Mouse (Mus musculus) left cerebral cortex, postnatal 25 days (tissue): Measurements from ENCODE around the gene Espnl. TPM values are rescaled to one million over a fixed set of nuclear protein-coding genes. Genes with fewer than 3 reads are reported as not detected.

Source experiments
- DNase-seq, 2 experiments: peaks; one replicate each; pipeline ENCODE4 v3.0.0; 2022; ENCODE audit warnings: low spot score in 2 of 2, mixed read lengths in 1 of 2
- intact Hi-C: fragments of 180-260 bp; cut with DNase I; formaldehyde crosslinking; loops from one replicate; pipeline ENCODE4 v1.15.1; 2025
- total RNA-seq, 2 experiments: library from RNA; stranded (reverse); gene quantifications; 2 replicates each; pipeline ENCODE4 v1.2.3; 2021

Espnl gene
- total RNA-seq, 2 experiments from 2014 or later, result 0.14 to 0.27 TPM

DNA sequence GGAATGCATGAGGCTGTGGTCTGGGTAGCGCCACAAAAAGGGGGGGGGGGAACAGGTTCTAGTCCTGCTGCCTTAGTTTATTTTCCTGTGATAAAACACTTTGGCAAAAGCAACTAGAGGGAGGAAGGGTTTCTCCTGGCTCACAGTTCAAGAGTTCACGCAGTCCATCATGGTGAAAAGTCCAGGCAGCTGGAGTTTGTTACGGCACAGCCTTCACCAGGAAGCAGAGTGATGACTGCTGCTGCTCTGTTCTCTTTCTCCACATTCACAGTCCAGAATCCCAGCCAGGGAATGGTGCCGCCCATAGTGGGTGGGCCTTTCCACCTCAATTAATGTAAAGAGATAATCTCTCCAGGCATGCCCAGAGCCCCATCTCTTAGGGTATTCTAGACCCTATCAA, 9.6 kb upstream of the Espnl start:
- DNase-seq, result no peak
- intact Hi-C loops, result no loop called here

DNA sequence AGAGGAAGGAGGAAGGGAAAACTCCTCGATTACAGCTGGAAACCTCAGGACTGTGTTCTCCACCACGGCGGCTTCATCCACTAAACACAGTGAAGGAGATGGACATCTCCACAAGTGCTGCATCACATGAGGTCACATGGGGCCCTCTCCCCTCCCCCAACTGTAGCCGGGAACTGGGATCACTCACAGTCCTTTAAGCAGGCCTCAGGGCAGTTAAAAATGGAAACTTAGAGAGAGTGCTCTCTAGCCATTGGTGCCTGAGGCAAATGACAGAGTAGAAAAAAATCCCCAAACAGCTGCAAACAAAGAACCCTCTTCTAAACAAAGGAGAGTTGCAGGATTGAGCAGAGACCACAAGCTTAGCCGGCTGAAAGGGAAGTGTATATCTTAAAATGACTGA, 8.6 kb upstream of the Espnl start:
- intact Hi-C loops, result no loop called here
- DNase-seq, result no peak

DNA sequence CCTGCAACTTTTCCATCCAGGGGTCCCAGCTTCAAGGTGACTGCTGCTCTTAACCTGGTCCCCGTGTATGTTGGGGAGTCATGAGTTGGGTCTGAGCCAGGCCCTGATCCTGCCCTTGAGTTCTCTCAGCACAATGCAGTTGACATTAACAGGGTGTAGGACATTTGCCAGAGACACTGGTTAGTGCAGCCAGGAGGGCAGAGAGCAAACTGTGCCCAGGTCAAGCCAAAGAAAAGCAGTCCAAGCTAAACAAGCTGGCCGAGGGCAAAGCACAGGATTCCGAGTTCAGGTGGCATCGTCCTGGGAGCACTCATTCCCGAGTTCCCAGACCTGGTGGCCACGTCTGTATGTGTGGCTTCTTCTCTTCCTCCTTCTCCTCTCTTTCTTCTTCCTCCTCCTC, 4.2 kb upstream of the Espnl start:
- intact Hi-C loops, result no loop called here
- DNase-seq, result no peak

DNA sequence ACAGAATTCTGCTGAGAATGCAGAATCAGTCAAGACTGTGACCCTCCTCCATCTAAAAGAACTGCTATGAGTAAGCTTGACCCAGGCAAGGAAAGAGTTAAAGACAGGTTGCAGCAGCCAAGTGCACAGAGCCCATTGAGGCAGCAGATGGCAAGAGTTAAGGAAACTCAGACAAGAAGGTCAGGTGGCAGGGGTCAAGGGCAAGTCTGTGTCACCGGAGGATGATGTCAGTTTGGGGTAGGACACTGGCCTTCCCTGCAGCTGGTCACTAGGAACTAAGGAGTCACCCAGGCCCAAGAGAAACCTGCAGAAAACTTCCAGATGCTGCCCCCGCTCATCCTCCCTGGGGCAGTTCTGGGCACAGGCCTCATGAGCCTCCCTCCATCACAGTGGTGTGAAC, 2.8 kb downstream of the Espnl start:
- DNase-seq, result no peak
- intact Hi-C loops, result no loop called here

DNA sequence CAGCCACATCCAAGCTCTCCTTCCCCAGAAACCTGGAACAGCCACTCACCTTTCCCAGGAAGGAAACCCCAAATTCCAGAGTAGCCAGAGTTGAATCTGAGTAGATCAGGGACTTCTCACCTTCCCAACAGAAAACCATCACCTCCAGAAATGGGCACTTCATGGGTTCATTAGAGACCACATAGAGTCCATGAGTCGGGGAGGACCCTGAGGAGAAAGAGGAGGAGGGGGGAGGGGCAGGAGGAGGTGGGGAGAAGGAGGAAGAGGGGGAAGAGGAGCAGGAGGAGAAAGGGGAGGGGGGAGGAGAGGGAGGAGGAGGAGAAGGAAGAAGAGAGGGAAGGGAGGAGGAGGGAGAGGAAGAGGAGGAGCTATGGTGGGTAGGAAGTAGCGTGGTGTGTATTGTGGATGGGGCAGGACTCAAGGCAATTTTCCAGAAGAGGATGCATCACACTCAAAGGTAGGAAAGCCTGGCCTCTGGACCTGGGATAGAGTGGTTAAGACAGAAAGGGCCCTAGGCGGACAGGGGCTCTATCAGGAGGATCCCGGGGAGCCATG, 3.7 kb downstream of the Espnl start:
- DNase-seq, result no peak
- intact Hi-C loops, result no loop called here

DNA sequence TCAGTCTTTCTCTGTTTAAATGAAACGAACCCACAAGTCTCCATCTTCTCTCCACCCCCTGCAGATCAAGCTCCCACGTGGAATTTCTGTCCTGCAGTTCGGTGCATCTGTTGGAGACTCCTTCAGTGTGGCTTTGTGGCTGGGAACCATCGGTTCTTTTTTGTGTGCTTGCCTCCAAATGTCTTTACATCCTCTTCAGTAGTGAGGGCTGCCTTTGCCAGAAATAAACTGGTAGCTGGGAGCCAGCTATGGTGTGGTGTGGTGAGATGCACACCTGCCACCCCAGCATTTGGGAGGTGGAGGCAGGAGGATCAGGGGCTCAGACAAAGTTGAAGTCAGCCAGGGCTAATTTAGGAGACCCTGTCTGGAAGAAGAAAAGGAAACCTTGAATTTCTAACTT, 10.2 kb downstream of the Espnl start:
- DNase-seq, result peak; percentile 42 to 84
- intact Hi-C loops, result no loop called here

DNA sequence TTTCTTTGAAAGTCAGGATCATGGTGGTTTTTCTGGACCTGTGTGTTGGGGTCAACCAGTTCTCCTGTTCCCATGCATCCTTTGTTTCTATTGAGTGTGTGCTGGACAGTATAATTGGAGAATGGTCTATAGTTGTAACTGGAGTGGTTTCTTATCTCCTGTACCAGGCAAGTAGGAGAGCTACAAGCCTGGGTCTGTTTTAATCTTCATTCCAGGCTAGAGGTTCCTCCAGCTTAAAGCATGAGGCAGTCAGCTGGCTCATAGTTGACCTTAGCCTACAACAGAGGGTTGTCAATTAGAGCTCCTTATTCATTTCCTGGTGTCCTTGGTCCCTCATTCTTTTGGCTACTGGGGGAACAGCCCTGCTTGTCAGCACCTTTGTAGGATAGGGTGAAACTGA, 11.7 kb downstream of the Espnl start:
- no peak for DNase-seq
- intact Hi-C loops, result no loop called here

DNA sequence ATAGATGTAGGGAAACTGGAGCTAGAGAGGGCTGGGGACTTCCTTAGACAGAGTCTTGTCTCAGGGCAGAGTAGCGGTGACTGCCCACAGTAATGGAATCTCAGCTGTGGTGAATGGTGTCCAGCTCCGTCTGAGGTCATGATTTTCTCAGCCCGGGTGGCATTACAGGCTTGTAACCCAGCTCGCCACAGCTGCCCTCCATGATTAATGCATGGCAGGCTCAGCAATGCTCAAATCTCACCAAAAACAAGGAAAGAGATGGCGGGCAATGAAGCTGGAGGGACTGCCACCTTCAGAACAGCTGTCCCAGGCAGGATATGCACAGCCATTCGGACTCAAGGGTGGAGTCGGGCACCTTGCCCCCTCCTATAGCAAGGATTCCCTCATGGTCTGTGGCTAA, 15.5 kb downstream of the Espnl start:
- no peak for DNase-seq
- intact Hi-C loops, result no loop called here

DNA sequence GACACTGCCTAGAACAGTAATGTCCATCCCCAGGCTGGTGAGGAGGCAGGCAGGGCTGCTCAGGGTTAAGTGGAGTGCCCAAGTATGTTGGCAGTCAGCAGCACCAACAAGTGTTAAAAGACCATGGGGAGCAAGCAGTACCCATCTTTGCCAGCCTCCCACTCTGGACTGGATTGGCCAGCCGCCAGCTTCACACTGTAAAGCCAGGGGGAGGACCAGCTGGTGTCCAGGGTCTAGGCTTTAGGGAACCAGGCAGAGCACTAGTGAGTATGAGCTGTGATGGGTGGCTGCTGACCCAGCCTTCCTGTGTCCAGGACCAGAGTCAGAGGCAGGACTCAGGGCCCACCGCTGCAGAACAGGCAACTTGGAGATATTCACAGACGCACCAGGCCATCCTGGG, 22.1 kb downstream of the Espnl start:
- DNase-seq, result peak; percentile 27 to 38
- intact Hi-C loops, result loop anchor here (10.0 kb wide), 1 partner anchor 409 kb away; no protein-coding TSS in a partner anchor

DNA sequence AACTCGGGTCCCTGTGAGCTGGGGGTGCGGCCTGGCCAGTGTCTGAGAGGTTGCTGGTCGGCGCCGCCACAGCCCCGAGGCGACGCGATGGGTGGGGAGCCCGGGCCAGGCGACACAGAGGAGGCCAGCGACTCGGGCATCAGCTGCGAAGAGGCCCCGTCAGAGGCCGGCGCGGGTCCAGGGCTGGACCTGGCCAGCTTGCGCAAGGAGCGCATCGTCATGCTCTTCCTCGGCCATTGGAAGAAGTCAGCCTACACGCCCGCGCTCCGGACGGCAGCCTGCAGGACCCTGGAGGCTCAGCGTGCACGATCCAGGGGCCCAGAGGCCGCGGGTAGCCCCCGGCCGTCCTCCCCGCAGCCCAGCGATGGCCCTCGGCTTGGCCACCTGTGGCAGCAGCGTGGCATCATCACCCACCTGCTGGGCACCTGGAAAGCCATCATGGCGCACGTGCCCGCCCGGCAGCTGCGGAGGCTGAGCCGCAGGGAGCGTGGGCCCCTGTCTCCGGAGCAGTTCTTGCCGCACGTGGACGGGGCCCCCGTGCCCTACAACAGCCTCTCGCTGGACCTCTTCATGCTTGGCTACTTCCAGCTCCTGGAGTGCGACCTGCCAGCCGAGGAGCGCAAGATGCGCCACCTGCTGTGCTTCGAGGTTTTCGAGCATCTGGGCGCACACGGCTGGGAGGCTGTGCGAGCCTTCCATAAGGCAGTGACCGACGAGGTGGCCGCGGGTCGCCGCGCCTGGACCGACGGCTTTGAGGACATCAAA, 23.2 kb downstream of the Espnl start:
- intact Hi-C loops, result loop anchor here (10.0 kb wide), 1 partner anchor 410 kb away; no protein-coding TSS in a partner anchor
- DNase-seq, result peak in 1 of 2 experiments; percentile 14

DNA sequence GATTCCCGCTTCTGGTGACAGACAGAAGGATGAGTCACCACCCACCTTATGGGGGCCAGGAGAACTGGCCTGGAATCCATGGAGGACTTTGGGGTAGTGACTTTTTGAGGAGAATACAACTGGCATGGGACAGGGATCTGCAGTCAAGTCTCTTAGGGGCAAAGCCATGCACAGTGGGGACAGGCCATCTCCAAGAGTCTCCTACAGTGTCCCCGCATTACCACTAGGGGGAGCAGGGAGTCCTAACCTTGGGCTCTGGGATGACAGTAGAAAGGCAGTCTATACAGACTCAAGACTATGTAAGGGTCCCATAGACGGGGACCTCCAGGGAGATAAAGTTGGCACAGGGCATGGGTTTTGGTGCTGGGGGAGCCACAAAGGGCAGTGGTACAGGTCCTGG, 25.0 kb downstream of the Espnl start:
- peak; percentile 31 to 67 for DNase-seq
- intact Hi-C loops, result loop anchor here (10.0 kb wide), 1 partner anchor 412 kb away; no protein-coding TSS in a partner anchor

DNA sequence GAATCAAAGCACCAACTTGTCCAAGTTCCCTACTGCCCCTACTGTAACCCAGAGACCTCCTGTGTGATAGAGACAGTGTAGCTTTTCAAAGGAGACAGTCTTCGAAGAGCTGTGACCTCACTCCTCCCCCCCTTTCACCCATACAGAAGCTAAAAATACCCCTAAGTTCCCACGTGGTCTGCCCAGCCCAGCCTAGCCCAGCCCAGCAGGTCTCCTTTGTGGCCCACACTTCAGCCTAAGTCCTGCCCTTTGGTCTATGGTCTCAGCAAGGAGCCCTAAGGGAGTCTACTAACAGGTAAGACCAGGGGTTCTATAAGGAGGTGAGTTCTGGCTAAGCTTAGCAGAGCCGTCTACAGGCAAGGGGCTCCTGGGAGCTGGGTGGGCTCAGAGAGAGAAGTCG, 29.0 kb downstream of the Espnl start, which contains the start of gene Klhl30:
Gene Klhl30, plus strand, starts transcription at position 176 of the 400 bp plus-strand sequence.
- intact Hi-C loops, result no loop called here
- DNase-seq, result no peak

DNA sequence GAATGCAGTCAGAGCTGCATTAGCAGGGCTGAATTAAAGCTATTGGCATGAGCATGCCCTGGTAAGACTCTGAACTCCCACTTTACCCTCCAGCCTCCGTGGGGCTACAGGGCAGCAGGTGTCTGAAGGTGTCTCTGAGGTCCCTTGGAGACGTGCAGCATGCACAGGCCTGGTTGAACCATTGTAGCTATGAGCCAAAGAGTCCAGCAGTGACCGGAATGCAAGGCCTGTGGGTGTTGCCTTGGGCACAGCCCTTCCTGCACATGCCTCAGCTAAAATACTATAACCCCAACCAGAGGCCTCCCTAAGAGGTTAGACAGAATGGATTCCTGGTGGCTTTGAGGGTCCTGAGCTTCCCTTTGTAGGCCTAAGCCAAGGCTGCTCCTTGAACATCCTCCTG, 29.4 kb downstream of the Espnl start:
- intact Hi-C loops, result no loop called here
- no peak for DNase-seq

DNA sequence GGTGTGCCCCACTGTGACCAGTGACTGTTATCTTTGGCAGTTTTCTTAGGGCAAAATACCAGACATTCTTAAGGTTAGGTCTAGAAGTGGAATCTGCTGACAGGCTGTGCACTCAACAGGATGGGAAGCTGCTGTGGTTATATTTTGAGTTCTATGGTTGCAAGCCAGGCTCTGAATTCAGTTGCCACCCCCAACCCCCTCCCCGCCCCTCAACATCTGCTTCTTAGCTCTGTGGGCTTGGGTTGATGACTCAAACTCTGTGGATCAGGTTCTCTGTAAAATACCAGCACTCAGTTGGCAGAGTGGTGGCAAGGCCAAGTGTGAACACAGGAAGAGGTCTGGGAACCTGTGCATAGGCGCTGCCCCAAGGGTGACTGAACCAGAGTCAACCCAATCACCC, 30.4 kb downstream of the Espnl start:
- peak in 1 of 2 experiments; percentile 70 for DNase-seq

DNA sequence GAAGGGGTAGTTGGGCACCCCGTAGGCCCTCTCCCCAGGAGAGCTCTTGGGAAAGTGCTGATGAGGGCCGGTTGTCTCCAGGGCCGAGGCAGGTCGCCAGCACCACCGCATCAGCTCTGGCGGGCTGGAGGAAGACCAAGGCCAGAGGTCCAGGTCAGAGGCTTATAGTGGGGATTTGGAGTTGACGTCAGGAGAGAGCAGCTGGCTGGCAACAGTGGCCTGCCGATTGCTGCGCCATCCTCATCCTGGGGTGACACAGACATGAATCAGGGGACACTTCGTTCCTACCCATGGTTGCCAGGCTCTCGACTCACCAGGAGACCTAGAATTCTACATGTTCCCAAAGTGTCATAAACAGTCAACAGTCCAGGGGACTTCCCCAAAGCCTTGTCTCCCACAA, 34.2 kb downstream of the Espnl start:
- no peak for DNase-seq
- intact Hi-C loops, result no loop called here

More for the DNA sequence above, 30.4 kb downstream of the Espnl start:
- intact Hi-C loops, result no loop called here

DNA sequence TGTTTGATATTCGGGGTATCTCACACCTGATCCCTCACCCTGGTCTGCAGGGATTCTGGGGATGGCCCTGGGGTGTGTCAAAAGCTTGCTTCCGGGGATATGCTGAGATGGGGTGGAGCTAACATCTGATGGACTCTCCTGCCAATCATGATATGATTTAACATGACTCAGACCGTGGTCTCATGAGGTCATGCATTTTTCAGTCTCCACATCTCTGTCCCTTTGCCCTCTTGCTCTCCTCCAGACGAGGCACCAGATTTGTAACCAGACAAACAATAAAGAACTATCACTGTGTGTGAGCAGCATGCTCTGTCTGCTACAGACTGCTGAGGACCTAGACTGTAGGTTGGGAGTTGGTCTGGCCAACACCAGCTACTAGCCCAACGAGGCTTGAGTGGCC, 40.2 kb downstream of the Espnl start:
- DNase-seq, result no peak
- intact Hi-C loops, result no loop called here

DNA sequence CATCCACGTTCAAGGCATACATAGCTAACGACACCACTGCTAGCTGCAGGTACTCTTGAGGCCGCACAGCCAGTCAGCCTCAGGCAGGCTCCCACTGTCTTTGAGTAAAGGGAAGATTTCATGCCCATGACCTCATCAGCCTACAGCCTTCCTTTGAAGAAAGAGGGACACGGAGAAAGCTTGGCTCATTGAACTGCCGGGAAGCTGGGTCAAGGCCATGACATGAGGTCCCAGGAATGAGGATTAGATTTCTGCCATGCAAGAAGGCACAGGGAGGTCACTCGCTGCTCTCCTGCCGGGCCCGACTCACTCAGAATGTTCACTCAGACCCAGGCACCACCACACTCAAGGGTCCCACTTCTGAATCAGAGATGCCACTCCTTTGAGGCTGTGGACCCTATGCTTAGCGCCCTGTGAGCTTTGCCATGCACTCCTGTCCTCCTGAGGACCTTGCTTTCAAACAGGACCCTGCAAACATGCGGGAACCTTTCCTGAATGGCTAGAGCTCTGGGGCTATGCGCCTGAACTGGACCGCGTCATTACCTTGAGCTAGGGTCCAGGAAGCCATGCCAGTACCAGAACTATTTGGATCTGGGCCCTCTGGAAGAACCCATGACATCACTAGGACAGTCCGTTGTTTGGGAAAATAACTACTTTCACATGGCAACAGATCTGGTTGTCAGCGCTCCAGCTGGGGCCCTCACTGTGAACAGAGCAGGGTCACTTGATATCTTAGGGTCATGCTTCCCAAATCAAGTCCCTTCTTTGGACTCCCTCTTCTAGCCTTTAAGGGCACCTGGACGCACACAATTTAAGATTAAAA, 43.2 kb downstream of the Espnl start:
- no peak for DNase-seq
- intact Hi-C loops, result no loop called here

DNA sequence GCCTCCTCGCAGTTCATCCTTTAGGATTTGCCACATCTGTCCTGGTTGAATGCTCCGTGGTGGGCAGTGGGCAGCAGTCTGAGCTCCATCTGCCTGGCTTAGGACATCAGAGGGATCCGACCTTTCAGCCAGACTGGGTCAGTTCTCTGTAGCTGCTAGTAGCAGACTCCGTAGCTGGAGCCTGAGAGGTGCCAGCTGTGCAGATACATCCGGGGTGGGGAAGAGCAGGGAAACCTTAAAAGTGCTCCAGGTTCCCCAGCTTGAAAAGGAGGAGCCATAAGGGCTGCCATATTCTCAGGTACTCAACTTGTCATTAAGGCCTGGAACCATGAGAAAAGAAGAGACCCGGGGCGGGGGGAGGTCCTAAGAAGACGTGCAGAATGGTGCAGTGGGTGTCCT, 43.9 kb downstream of the Espnl start:
- no peak for DNase-seq
- intact Hi-C loops, result no loop called here

DNA sequence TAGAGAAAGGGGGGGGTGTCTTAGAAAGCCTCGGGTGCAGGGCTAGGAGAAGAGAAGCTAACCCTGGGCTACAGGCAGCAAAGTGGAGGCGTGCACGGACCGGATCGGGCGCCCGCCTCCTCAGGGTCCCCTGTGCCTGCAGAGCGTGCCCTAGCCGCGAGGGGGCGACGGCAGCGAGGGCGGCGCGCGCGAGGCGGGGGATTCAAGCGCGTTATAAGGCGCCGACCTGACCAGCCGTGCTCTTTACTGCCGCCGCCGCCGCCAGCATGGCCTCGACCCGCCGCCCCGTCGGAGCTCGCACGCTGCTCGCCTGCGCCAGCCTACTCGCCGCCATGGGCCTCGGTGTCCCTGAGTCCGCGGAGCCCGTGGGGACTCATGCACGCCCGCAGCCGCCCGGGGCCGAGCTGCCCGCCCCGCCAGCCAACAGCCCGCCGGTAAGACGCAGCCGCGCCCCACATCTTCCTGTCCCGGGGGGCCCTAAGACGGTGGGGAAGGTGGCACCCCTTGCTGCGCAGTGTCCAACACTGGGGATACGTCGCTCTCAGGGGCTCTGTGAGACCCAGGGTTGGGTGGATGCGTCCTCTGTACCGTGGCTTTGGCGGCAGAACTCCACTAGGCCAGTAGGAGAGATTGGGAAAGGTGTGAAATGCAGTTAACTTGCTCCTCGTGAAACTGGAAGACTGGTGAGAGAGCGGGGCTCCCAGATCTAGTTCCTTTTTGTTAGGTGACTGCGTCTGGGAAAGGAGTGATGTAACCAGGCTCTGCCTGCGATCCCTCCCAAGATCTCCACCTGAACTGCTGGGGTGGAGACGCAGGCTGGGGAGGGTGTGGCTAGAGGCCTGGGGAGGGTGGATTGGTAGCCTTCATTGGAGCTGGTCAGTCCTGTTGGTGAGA, 44.6 kb downstream of the Espnl start, which contains the start of gene Erfe:
Gene Erfe, plus strand, starts transcription at position 216 of the 894 bp plus-strand sequence.
- intact Hi-C loops, result no loop called here
- DNase-seq, result peak in 1 of 2 experiments; percentile 32
